Mouse (Mus musculus): ENCODE data around the gene 1190002N15Rik. TPM values are rescaled to one million over a fixed set of nuclear protein-coding genes. Genes with fewer than 3 reads are reported as not detected.

1190002N15Rik gene
- polyA plus RNA-seq (2015; fragmentation: Nextera tagmentation; extraction: Ambion mirVana), result 9.3 and 12.7 TPM in 2 replicates

GRCm38 (mm10) chr9:94537970-94538822, at the start of gene 1190002N15Rik:
Gene 1190002N15Rik (minus strand): TSS chr9:94538081.
- Histone ChIP-seq H3K9ac (peak within 1 kb of the TSS; percentile 97), H3K27ac (replicated peaks) (peak within 1 kb of the TSS; percentile 98), H3K4me3 (peak within 1 kb of the TSS; percentile 93), H3K36me3 (no peaks in the 10 kb centered on the region), H3K9me3 (no peaks in the 10 kb centered on the region), H3K27me3 (replicated peaks) (no peaks in the 10 kb centered on the region), H3K4me1 (peaks cover 37% of the 10 kb centered on the region), H3K4me2 (peak within 1 kb of the TSS; percentile 82)
- under 1% methylated on average over 80 of the region's 104 CpGs for WGBS
- peak; percentile 86 for ATAC-seq (ENCODE audit: extremely low read depth, insufficient number of reproducible peaks, low FRiP score, low TSS enrichment)

GRCm38 (mm10) chr9:94582309-94582708, 44.4 kb upstream of the 1190002N15Rik start:
- H3K9me3 ChIP-seq, result no peaks in the 10 kb centered on the region
- ATAC-seq (ENCODE audit: extremely low read depth, insufficient number of reproducible peaks, low FRiP score, low TSS enrichment), result no peak
- H3K9ac ChIP-seq, result no peak overlapping the region
- H3K27me3 ChIP-seq (replicated peaks), result no peaks in the 10 kb centered on the region
- no peak overlapping the region for H3K4me2 ChIP-seq
- no peak overlapping the region for H3K4me3 ChIP-seq
- no peaks in the 10 kb centered on the region for H3K36me3 ChIP-seq
- peaks cover 25% of the 10 kb centered on the region for H3K4me1 ChIP-seq
- WGBS, result 39% methylated on average over 8 of the region's 8 CpGs
- no peak overlapping the region; the same call in 1 of the 2 replicates for H3K27ac ChIP-seq (replicated peaks)

GRCm38 (mm10) chr9:94581661-94582060, 43.8 kb upstream of the 1190002N15Rik start:
- no peaks in the 10 kb centered on the region for H3K27me3 ChIP-seq (replicated peaks)
- 74% methylated on average over 4 of the region's 4 CpGs for WGBS
- H3K4me3 ChIP-seq, result no peak overlapping the region
- no peak overlapping the region for H3K27ac ChIP-seq (replicated peaks)
- peaks cover 25% of the 10 kb centered on the region for H3K4me1 ChIP-seq
- ATAC-seq (ENCODE audit: extremely low read depth, insufficient number of reproducible peaks, low FRiP score, low TSS enrichment), result no peak
- H3K36me3 ChIP-seq, result no peaks in the 10 kb centered on the region
- H3K9me3 ChIP-seq, result no peaks in the 10 kb centered on the region
- H3K4me2 ChIP-seq, result no peak overlapping the region
- no peak overlapping the region for H3K9ac ChIP-seq

- WGBS, result 82% methylated on average over 3 of the region's 3 CpGs
- Histone ChIP-seq H3K36me3 (no peaks in the 10 kb centered on the region), H3K9ac (no peak overlapping the region), H3K4me1 (peaks cover 19% of the 10 kb centered on the region), H3K9me3 (no peaks in the 10 kb centered on the region), H3K27me3 (replicated peaks) (no peaks in the 10 kb centered on the region), H3K27ac (replicated peaks) (no peak overlapping the region), H3K4me2 (no peak overlapping the region), H3K4me3 (no peak overlapping the region)
- ATAC-seq (ENCODE audit: extremely low read depth, insufficient number of reproducible peaks, low FRiP score, low TSS enrichment), result no peak
Observed at GRCm38 (mm10) chr9:94580071-94580737, 42.3 kb upstream of the 1190002N15Rik start.

GRCm38 (mm10) chr9:94571802-94572201, 33.9 kb upstream of the 1190002N15Rik start:
- WGBS, result 38% methylated on average over 1 of the region's 1 CpGs
- H3K27ac ChIP-seq (replicated peaks), result no peak overlapping the region
- no peaks in the 10 kb centered on the region for H3K27me3 ChIP-seq (replicated peaks)
- no peak for ATAC-seq (ENCODE audit: extremely low read depth, insufficient number of reproducible peaks, low FRiP score, low TSS enrichment)
- no peak overlapping the region for H3K9ac ChIP-seq
- H3K9me3 ChIP-seq, result peaks cover 8% of the 10 kb centered on the region; the same call in 1 of the 2 replicates
- H3K36me3 ChIP-seq, result no peaks in the 10 kb centered on the region
- no peak overlapping the region for H3K4me2 ChIP-seq
- H3K4me1 ChIP-seq, result no peaks in the 10 kb centered on the region
- H3K4me3 ChIP-seq, result no peak overlapping the region

- no peaks in the 10 kb centered on the region for H3K36me3 ChIP-seq
- no peak overlapping the region for H3K4me3 ChIP-seq
- H3K9ac ChIP-seq, result no peak overlapping the region
- no peaks in the 10 kb centered on the region for H3K4me1 ChIP-seq
- no peak overlapping the region for H3K4me2 ChIP-seq
- H3K27me3 ChIP-seq (replicated peaks), result no peaks in the 10 kb centered on the region
- WGBS, result 70% methylated on average over 3 of the region's 3 CpGs
- H3K9me3 ChIP-seq, result peaks cover 1% of the 10 kb centered on the region; the same call in 1 of the 2 replicates
- no peak overlapping the region for H3K27ac ChIP-seq (replicated peaks)
- ATAC-seq (ENCODE audit: extremely low read depth, insufficient number of reproducible peaks, low FRiP score, low TSS enrichment), result no peak
Observed at GRCm38 (mm10) chr9:94568386-94568785, 30.5 kb upstream of the 1190002N15Rik start.

GRCm38 (mm10) chr9:94567722-94568314, 29.9 kb upstream of the 1190002N15Rik start:
- H3K9me3 ChIP-seq, result no peaks in the 10 kb centered on the region
- no peaks in the 10 kb centered on the region for H3K27me3 ChIP-seq (replicated peaks)
- H3K4me1 ChIP-seq, result 0 out of 2 replicates have a peak, but pooled peaks cover 4% of the 10 kb centered on the region
- 63% methylated on average over 5 of the region's 5 CpGs for WGBS
- no peak overlapping the region for H3K9ac ChIP-seq
- H3K27ac ChIP-seq (replicated peaks), result no peak overlapping the region
- H3K36me3 ChIP-seq, result no peaks in the 10 kb centered on the region
- H3K4me3 ChIP-seq, result no peak overlapping the region
- H3K4me2 ChIP-seq, result no peak overlapping the region
- ATAC-seq (ENCODE audit: extremely low read depth, insufficient number of reproducible peaks, low FRiP score, low TSS enrichment), result no peak

GRCm38 (mm10) chr9:94556776-94557514, 19.1 kb upstream of the 1190002N15Rik start:
- Histone ChIP-seq H3K4me1 (no peaks in the 10 kb centered on the region), H3K4me3 (no peak overlapping the region), H3K36me3 (no peaks in the 10 kb centered on the region), H3K27ac (replicated peaks) (no peak overlapping the region), H3K9me3 (no peaks in the 10 kb centered on the region), H3K27me3 (replicated peaks) (no peaks in the 10 kb centered on the region), H3K4me2 (no peak overlapping the region), H3K9ac (no peak overlapping the region)
- no peak for ATAC-seq (ENCODE audit: extremely low read depth, insufficient number of reproducible peaks, low FRiP score, low TSS enrichment)
- 62% methylated on average over 6 of the region's 6 CpGs for WGBS

- Histone ChIP-seq H3K4me2 (no peak overlapping the region), H3K36me3 (no peaks in the 10 kb centered on the region), H3K27ac (replicated peaks) (no peak overlapping the region), H3K4me3 (no peak overlapping the region), H3K4me1 (no peaks in the 10 kb centered on the region), H3K9me3 (no peaks in the 10 kb centered on the region), H3K27me3 (replicated peaks) (no peaks in the 10 kb centered on the region), H3K9ac (no peak overlapping the region)
- ATAC-seq (ENCODE audit: extremely low read depth, insufficient number of reproducible peaks, low FRiP score, low TSS enrichment), result no peak
Observed at GRCm38 (mm10) chr9:94556249-94556648, 18.4 kb upstream of the 1190002N15Rik start.

GRCm38 (mm10) chr9:94550493-94551095, 12.7 kb upstream of the 1190002N15Rik start:
- WGBS, result 76% methylated on average over 2 of the region's 2 CpGs
- H3K9ac ChIP-seq, result no peak overlapping the region
- H3K4me1 ChIP-seq, result no peaks in the 10 kb centered on the region
- no peaks in the 10 kb centered on the region for H3K27me3 ChIP-seq (replicated peaks)
- no peak overlapping the region for H3K4me2 ChIP-seq
- no peaks in the 10 kb centered on the region for H3K36me3 ChIP-seq
- ATAC-seq (ENCODE audit: extremely low read depth, insufficient number of reproducible peaks, low FRiP score, low TSS enrichment), result no peak
- H3K9me3 ChIP-seq, result no peaks in the 10 kb centered on the region
- no peak overlapping the region for H3K27ac ChIP-seq (replicated peaks)
- H3K4me3 ChIP-seq, result no peak overlapping the region

All from heart, embryonic 13.5 days (tissue).